Mouse (Mus musculus): Measurements from ENCODE around the gene Gcc2.

GRCm38 (mm10) chr10:58306897-58307296 is 51.6 kb downstream of the Gcc2 start:
- TF ChIP-seq POLR2A (IDR thresholded peaks at IDR 0.05; ENCODE audit: borderline replicate concordance, extremely low read depth, low read depth, low read length) (no peak), CTCF (IDR thresholded peaks at IDR 0.05; ENCODE audit: insufficient read depth, low read length) (no peak)

Data from lung, adult 2 months (tissue).